Mouse (Mus musculus): ENCODE data around the gene Gm21915. TPM values are rescaled to one million over a fixed set of nuclear protein-coding genes. Genes with fewer than 3 reads are reported as not detected.

Gene Gm21915
- polyA plus RNA-seq, 1 experiment from 2014 or later: not detected

DNA sequence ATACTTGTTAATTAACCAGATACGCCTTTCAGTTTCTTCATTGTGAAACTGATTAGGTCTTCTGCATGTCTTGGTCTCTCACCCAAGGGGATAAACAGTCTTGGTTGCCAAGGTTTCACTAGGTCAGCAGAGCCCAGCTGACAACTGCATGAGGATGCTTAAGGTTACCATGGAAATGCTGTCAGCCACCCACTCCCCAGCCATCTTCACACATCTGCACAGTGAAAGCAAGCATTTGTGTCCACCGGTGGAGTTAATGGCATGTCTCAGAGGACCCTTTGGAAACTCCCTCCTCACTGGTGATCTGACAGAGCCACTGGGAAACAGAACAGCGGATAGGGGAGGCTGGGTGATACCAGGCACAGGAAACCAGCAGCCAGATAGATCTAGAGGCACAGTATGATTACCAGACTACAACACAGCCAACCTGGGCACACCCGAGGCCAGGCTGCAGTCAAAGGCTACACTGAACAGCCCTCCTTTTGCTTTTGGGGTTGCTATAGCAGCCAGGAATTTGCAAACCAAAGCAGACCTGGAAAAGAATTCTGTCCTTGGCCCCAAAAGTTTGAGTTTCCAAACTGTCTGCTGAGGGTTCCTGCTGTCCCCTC is 1.0 kb downstream of the Gm21915 start:
- Histone ChIP-seq H3K4me2 (replicated peaks) (no peak overlapping the region), H3K4me3 (replicated peaks) (no peak overlapping the region), H3K27ac (replicated peaks) (no peak overlapping the region), H3K27me3 (no peaks in the 10 kb centered on the region), H3K36me3 (no peaks in the 10 kb centered on the region), H3K9ac (no peak overlapping the region), H3K9me3 (replicated peaks) (no peaks in the 10 kb centered on the region), H3K4me1 (peaks cover 15% of the 10 kb centered on the region)
- WGBS: 39% methylated on average over 4 of the region's 4 CpGs
- ATAC-seq (ENCODE audit: insufficient number of reproducible peaks, low FRiP score, low TSS enrichment, low read depth): peak; percentile 52; the same call in 1 of the 2 replicates

DNA sequence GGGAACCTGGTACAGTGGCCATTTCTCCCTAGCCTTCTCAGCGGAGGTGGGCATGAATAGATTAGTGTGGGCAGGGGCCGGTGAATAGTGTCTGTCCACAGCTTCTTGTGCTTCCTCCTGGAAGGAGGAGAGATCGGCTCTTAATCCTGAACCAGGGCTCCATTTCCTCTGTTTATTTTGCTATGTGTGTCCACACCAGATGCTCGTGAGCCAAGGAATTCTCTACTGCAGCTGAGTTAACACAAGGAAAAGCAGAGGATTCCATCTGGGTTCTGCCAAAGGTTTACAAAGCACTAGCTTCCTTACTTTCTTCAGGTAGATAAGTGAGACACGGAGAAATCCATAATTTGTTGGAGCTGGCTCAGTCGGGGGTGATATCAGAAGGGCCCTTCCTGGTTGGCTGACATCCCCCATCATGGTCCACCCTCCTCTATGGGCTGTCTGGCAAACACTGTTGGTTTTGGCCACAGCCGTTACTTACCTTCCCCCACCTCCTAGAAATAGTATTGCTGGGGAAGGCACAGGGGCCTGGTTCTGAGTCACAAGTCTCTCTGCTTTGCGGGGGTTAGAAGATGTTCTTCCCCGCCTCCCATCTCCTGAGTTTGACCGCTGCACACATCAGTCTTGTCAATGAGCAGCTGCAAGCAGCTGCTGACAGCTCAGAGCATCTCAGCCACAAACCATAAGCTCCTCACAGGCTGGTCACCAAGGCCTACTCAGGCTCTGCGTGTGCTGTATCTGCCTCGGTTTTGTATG is 5.0 kb downstream of the Gm21915 start:
- H3K36me3 ChIP-seq: no peaks in the 10 kb centered on the region
- no peaks in the 10 kb centered on the region for H3K9me3 ChIP-seq (replicated peaks)
- H3K9ac ChIP-seq: no peak overlapping the region
- H3K4me2 ChIP-seq (replicated peaks): no peak overlapping the region
- H3K4me1 ChIP-seq: peaks cover 15% of the 10 kb centered on the region
- H3K4me3 ChIP-seq (replicated peaks): no peak overlapping the region
- no peak overlapping the region; the same call in 1 of the 2 replicates for H3K27ac ChIP-seq (replicated peaks)
- 59% methylated on average over 12 of the region's 12 CpGs for WGBS
- ATAC-seq (ENCODE audit: insufficient number of reproducible peaks, low FRiP score, low TSS enrichment, low read depth): no peak
- no peaks in the 10 kb centered on the region for H3K27me3 ChIP-seq

DNA sequence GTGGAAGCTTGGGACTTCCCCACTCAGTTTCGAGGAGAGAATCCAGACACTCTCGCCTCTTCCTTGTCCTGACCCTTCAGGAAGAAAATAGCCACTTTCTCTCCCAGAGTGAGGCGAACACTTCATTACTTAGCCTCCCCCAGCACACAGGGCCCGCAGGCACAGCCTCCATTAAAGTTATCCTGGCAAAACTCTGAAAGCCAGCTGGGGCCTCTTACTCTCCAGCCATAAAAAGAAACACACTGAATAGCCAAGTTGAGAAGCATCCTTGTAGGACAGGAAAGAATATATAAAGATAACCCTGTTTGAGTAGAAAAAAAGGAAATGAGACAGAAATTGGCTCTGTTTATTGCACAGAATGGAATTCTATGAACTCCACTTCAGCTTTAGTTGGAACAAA is 8.2 kb downstream of the Gm21915 start:
- no peak for ATAC-seq (ENCODE audit: insufficient number of reproducible peaks, low FRiP score, low TSS enrichment, low read depth)
- no peak overlapping the region for H3K4me3 ChIP-seq (replicated peaks)
- peaks cover 9% of the 10 kb centered on the region for H3K4me1 ChIP-seq
- no peak overlapping the region for H3K4me2 ChIP-seq (replicated peaks)
- H3K27ac ChIP-seq (replicated peaks): no peak overlapping the region
- no peaks in the 10 kb centered on the region for H3K27me3 ChIP-seq
- WGBS: 66% methylated on average over 4 of the region's 4 CpGs
- no peaks in the 10 kb centered on the region for H3K36me3 ChIP-seq
- no peaks in the 10 kb centered on the region for H3K9me3 ChIP-seq (replicated peaks)
- no peak overlapping the region for H3K9ac ChIP-seq

DNA sequence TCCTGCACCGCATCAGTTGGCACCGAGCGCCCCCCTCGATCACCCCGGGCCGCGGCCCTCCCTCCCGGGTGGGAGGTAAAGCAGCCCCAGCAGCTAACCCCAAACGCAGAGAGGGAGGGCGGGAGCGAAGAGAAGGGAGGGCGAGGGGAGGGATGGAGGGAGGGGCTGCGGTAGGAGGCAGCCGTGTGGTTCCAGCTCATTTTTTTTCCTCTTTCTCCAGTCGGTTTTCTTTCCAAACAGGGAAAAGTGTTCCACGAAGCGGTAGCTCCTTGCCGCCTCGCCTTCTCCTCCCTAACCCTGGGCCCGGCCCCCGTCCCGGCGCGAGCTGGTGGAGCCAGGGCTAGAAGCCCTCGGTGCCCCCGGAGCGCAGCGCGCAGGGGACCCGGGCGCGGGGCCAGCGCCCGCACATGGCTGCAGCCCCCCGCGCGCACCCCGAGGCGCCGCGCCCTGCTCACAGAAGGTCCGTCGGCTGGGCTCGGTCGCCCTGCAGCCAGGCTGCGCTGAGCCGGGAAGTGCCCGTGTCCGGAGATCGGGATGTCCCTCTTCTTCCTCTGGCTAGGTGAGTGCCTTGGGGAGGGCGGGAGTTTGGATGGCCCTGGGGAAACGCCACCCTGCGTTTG is 15.5 kb downstream of the Gm21915 start, which contains the start of gene Clmp:
Gene Clmp (plus strand): TSS at position 162 of the 620 bp plus-strand sequence.
- no peaks in the 10 kb centered on the region for H3K9me3 ChIP-seq (replicated peaks)
- H3K36me3 ChIP-seq: no peaks in the 10 kb centered on the region
- H3K4me3 ChIP-seq (replicated peaks): peak within 1 kb of the TSS; percentile 77
- H3K4me1 ChIP-seq: peaks cover 33% of the 10 kb centered on the region
- H3K4me2 ChIP-seq (replicated peaks): peak within 1 kb of the TSS; percentile 87
- ATAC-seq (ENCODE audit: insufficient number of reproducible peaks, low FRiP score, low TSS enrichment, low read depth): peak; percentile 67
- H3K9ac ChIP-seq: peak within 1 kb of the TSS; percentile 79
- under 1% methylated on average over 50 of the region's 53 CpGs for WGBS
- no peaks in the 10 kb centered on the region for H3K27me3 ChIP-seq
- peak within 1 kb of the TSS; percentile 98 for H3K27ac ChIP-seq (replicated peaks)

GRCm38 (mm10) chr9:40686421-40686899 is 16.0 kb downstream of the Gm21915 start:
- H3K4me1 ChIP-seq: peaks cover 34% of the 10 kb centered on the region
- peak overlapping the region; percentile 79 for H3K9ac ChIP-seq
- peak overlapping the region; percentile 77 for H3K4me3 ChIP-seq (replicated peaks)
- no peaks in the 10 kb centered on the region for H3K9me3 ChIP-seq (replicated peaks)
- H3K4me2 ChIP-seq (replicated peaks): peak overlapping the region; percentile 87
- under 1% methylated on average over 23 of the region's 23 CpGs for WGBS
- peak; percentile 80 for ATAC-seq (ENCODE audit: insufficient number of reproducible peaks, low FRiP score, low TSS enrichment, low read depth)
- no peaks in the 10 kb centered on the region for H3K36me3 ChIP-seq
- H3K27ac ChIP-seq (replicated peaks): peak overlapping the region; percentile 98
- H3K27me3 ChIP-seq: no peaks in the 10 kb centered on the region

DNA sequence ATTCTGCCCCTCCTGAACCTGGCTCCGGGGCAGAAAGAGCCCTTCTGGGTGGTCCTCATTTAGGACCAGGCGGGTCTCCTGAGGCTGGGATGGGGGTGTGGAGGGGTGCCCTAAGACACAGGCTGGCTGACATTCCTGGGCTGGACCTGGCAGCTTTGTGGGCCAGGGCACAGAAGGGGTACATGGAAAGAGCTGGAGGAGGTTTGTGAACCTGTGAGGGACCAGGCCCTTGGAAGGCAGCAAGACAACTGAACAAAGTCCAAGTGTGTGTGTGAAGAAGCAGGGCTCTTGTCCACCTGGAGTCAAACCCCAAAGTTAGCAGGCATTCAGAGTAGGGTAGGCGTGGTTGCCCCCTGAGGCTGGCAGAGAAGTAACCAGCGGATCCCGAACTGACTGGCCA is 16.6 kb downstream of the Gm21915 start:
- Histone ChIP-seq H3K9me3 (replicated peaks) (no peaks in the 10 kb centered on the region), H3K4me1 (peaks cover 34% of the 10 kb centered on the region), H3K9ac (peak overlapping the region; percentile 51), H3K27ac (replicated peaks) (peak overlapping the region; percentile 98), H3K27me3 (no peaks in the 10 kb centered on the region), H3K4me3 (replicated peaks) (peak overlapping the region; percentile 77), H3K4me2 (replicated peaks) (peak overlapping the region; percentile 87), H3K36me3 (no peaks in the 10 kb centered on the region)
- 17% methylated on average over 5 of the region's 5 CpGs for WGBS
- ATAC-seq (ENCODE audit: insufficient number of reproducible peaks, low FRiP score, low TSS enrichment, low read depth): no peak

DNA sequence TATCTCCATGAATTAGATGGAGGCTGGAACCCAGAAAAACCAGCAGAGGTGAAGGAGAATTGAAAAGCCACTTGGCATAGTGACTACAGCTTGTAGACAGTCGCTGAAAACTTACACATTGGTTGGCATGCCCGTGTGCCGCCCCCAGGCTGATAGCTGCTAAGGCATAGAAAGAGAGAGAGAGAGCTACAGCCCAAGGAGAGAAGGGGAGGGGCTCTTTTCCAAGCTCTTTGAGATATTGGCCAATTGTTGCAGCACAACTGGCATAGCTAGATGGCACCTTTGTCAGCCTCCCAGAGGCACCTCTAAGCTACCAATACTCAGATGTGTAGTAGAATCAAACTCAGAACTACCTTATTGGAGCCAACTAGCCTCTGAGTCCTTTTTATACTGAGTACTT is 17.1 kb downstream of the Gm21915 start:
- Histone ChIP-seq H3K4me1 (peaks cover 34% of the 10 kb centered on the region), H3K4me2 (replicated peaks) (peak overlapping the region; percentile 87), H3K9me3 (replicated peaks) (no peaks in the 10 kb centered on the region), H3K27me3 (no peaks in the 10 kb centered on the region), H3K27ac (replicated peaks) (peak overlapping the region; percentile 98; the same call in 1 of the 2 replicates), H3K36me3 (no peaks in the 10 kb centered on the region), H3K4me3 (replicated peaks) (peak overlapping the region; percentile 77), H3K9ac (0 out of 2 replicates have a peak overlapping the region, but pooled peaks have one; percentile 51)
- WGBS: 29% methylated on average over 3 of the region's 3 CpGs
- no peak for ATAC-seq (ENCODE audit: insufficient number of reproducible peaks, low FRiP score, low TSS enrichment, low read depth)

- H3K4me1 ChIP-seq: peaks cover 56% of the 10 kb centered on the region
- WGBS: 80% methylated on average over 7 of the region's 7 CpGs
- H3K9ac ChIP-seq: no peak overlapping the region
- no peak overlapping the region for H3K4me3 ChIP-seq (replicated peaks)
- no peaks in the 10 kb centered on the region for H3K27me3 ChIP-seq
- H3K27ac ChIP-seq (replicated peaks): no peak overlapping the region
- no peaks in the 10 kb centered on the region for H3K36me3 ChIP-seq
- H3K9me3 ChIP-seq (replicated peaks): no peaks in the 10 kb centered on the region
- H3K4me2 ChIP-seq (replicated peaks): no peak overlapping the region
- ATAC-seq (ENCODE audit: insufficient number of reproducible peaks, low FRiP score, low TSS enrichment, low read depth): no peak
Observed at GRCm38 (mm10) chr9:40690511-40690910, 20.1 kb downstream of the Gm21915 start.

DNA sequence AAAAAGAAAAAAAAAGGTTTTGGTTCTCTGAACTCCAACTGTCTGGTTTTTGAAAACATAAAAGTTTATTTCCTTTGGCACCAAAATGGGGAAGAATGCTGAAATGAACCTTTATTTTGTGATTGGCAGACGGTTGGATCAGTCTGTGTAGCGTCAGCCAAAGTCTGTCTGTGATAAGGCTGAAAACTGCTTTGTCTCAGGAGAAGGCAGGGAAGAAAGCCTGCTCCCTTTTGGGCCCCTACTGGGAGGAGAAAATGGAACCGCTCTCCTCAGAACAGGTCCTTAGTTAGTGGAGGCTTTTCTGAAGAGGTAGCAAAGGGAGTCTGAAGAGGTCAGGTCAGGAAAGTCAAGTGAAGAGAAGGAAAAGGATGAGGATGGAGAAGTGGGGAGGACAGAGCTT is 22.6 kb downstream of the Gm21915 start:
- Histone ChIP-seq H3K27me3 (no peaks in the 10 kb centered on the region), H3K4me2 (replicated peaks) (no peak overlapping the region), H3K9ac (no peak overlapping the region), H3K27ac (replicated peaks) (no peak overlapping the region; the same call in 1 of the 2 replicates), H3K36me3 (no peaks in the 10 kb centered on the region), H3K4me3 (replicated peaks) (no peak overlapping the region), H3K4me1 (peaks cover 36% of the 10 kb centered on the region), H3K9me3 (replicated peaks) (no peaks in the 10 kb centered on the region)
- ATAC-seq (ENCODE audit: insufficient number of reproducible peaks, low FRiP score, low TSS enrichment, low read depth): no peak
- WGBS: 47% methylated on average over 3 of the region's 3 CpGs

DNA sequence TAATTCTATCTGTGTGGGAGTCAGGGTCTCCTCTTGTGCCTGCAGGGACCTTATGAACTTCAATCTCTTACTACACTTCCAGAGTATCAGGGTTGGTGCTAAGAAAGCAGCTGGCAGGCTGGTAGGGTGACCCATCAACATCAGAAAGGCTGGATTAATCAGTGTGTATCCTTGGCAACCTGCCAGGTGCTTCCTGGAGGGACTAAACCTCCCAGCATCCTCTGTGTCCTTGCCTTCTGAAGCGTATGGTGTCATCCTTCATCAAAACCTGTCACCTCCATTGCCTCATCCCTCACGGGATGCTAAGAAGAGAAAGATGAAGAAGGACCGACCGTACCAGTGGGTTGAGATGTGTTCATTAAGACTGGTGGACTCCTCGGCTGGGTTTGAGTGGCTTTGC is 23.4 kb downstream of the Gm21915 start:
- no peaks in the 10 kb centered on the region for H3K9me3 ChIP-seq (replicated peaks)
- peak; percentile 29; the same call in 1 of the 2 replicates for ATAC-seq (ENCODE audit: insufficient number of reproducible peaks, low FRiP score, low TSS enrichment, low read depth)
- WGBS: 31% methylated on average over 5 of the region's 5 CpGs
- H3K27me3 ChIP-seq: no peaks in the 10 kb centered on the region
- no peaks in the 10 kb centered on the region for H3K36me3 ChIP-seq
- H3K4me2 ChIP-seq (replicated peaks): peak overlapping the region; percentile 31; the same call in 1 of the 2 replicates
- H3K9ac ChIP-seq: no peak overlapping the region
- H3K4me3 ChIP-seq (replicated peaks): no peak overlapping the region
- H3K27ac ChIP-seq (replicated peaks): peak overlapping the region; percentile 66
- H3K4me1 ChIP-seq: peaks cover 32% of the 10 kb centered on the region

DNA sequence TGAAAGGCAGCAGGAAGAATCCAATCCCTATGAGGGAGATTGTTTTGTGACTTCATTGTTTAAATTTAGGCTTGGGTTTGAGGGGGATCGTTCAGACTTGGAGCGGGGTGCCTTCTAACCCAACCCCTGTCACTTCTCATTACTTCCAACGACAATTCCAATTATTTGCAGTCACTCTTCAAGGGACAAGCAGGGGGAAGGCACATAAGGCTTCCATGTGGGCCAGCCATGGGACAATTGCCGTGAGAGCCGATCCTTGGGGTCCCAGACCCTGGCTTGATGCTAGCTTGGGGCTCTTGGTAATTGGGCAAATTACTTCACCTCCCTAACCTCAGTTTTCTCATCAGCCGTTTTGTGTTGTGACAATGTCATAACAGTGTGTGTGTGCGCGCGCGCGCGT is 23.9 kb downstream of the Gm21915 start:
- peak overlapping the region; percentile 66 for H3K27ac ChIP-seq (replicated peaks)
- H3K27me3 ChIP-seq: no peaks in the 10 kb centered on the region
- H3K4me1 ChIP-seq: peaks cover 32% of the 10 kb centered on the region
- ATAC-seq (ENCODE audit: insufficient number of reproducible peaks, low FRiP score, low TSS enrichment, low read depth): peak; percentile 41; the same call in 1 of the 2 replicates
- no peak overlapping the region for H3K9ac ChIP-seq
- H3K9me3 ChIP-seq (replicated peaks): no peaks in the 10 kb centered on the region
- H3K36me3 ChIP-seq: no peaks in the 10 kb centered on the region
- H3K4me3 ChIP-seq (replicated peaks): no peak overlapping the region
- peak overlapping the region; percentile 31; the same call in 1 of the 2 replicates for H3K4me2 ChIP-seq (replicated peaks)
- WGBS: 47% methylated on average over 12 of the region's 12 CpGs
